Comparison of ENCODE assay signal across 14 mouse cellular contexts in genomic region chr2:146278381-146278780, GRCm38 (mm10). TPM values are rescaled to one million over a fixed set of nuclear protein-coding genes. Genes with fewer than 3 reads are reported as not detected.
DNase-seq lines count a peak whose midpoint lies in the region; ATAC-seq and TF ChIP-seq lines count a peak whose summit lies in the region.
"Had no signal": no experiment of that assay in that cellular context is flagged by ENCODE, and none has a peak within 500 bp of the region (broad histone marks: within the 10 kb centered on the region; RNA-seq: fewer than 3 reads in every experiment).

No protein-coding gene starts in this region.

- no peak for TF ChIP-seq CTCF in brain, embryonic 14.5 days (IDR thresholded peaks at IDR 0.05; ENCODE audit: borderline replicate concordance, extremely low read depth, insufficient read depth, insufficient read length)
- no peak for TF ChIP-seq CTCF in layer of hippocampus, adult 2 months (conservative IDR thresholded peaks at IDR 0.05)

- H3K27me3 ChIP-seq in hindbrain, embryonic 13.5 days: no peaks in the 10 kb centered on the region
- H3K27me3 ChIP-seq in hindbrain, embryonic 10.5 days (ENCODE audit: insufficient read depth, poor library complexity, severe bottlenecking): no peaks in the 10 kb centered on the region
- H3K27me3 ChIP-seq in midbrain, embryonic 14.5 days (ENCODE audit: control insufficient read depth, insufficient read depth, low read length): no peaks in the 10 kb centered on the region
- H3K27me3 ChIP-seq: limb, embryonic 12.5 days had no signal

- H3K9me3 ChIP-seq in hindbrain, embryonic 13.5 days: no peaks in the 10 kb centered on the region
- H3K9me3 ChIP-seq in hindbrain, embryonic 10.5 days: no peaks in the 10 kb centered on the region
- H3K9me3 ChIP-seq in midbrain, embryonic 14.5 days (ENCODE audit: control insufficient read depth, low read length): no peaks in the 10 kb centered on the region
- H3K9me3 ChIP-seq: limb, embryonic 12.5 days had no signal

- H3K27ac ChIP-seq in hindbrain, embryonic 13.5 days: peak overlapping the region; percentile 68
- H3K27ac ChIP-seq in hindbrain, embryonic 10.5 days: no peak overlapping the region
- peak overlapping the region; percentile 70 for H3K27ac ChIP-seq in midbrain, embryonic 14.5 days (replicated peaks; ENCODE audit: low read depth, low read length)
- H3K27ac ChIP-seq in layer of hippocampus, adult 2 months: no peak overlapping the region
- H3K27ac ChIP-seq: limb, embryonic 12.5 days; macrophage had no signal

- H3K9ac ChIP-seq in hindbrain, embryonic 13.5 days: no peak overlapping the region
- no peak overlapping the region for H3K9ac ChIP-seq in midbrain, embryonic 14.5 days (replicated peaks; ENCODE audit: low read length)
- H3K9ac ChIP-seq: limb, embryonic 12.5 days had no signal

- H3K4me1 ChIP-seq in hindbrain, embryonic 13.5 days (replicated peaks): peaks cover 31% of the 10 kb centered on the region
- peaks cover 39% of the 10 kb centered on the region for H3K4me1 ChIP-seq in hindbrain, embryonic 10.5 days (replicated peaks)
- peaks cover 33% of the 10 kb centered on the region for H3K4me1 ChIP-seq in midbrain, embryonic 14.5 days (ENCODE audit: control insufficient read depth, insufficient read depth, low read length)

- no peak overlapping the region for H3K4me3 ChIP-seq in hindbrain, embryonic 13.5 days
- H3K4me3 ChIP-seq in hindbrain, embryonic 10.5 days: no peak overlapping the region
- no peak overlapping the region for H3K4me3 ChIP-seq in midbrain, embryonic 14.5 days (replicated peaks; ENCODE audit: low read depth, low read length)
- no peak overlapping the region for H3K4me3 ChIP-seq in layer of hippocampus, adult 2 months
- H3K4me3 ChIP-seq: erythroblast, embryonic 14.5 days; limb, embryonic 12.5 days had no signal

- intact Hi-C loops in heart, postnatal 10 days (cut with DNase I): no loop called here

- no peak for DNase-seq in hindbrain, embryonic 10.5 days (ENCODE audit: low spot score)
- peak; percentile 56 for DNase-seq in brain, embryonic 14.5 days (ENCODE audit: low read depth)
- DNase-seq in heart, postnatal 10 days: peak; percentile 36 to 55
- DNase-seq in midbrain, embryonic 14.5 days: no peak
- no peak for DNase-seq in B cell, adult 2 months
- no peak for DNase-seq in layer of hippocampus, adult 2 months (ENCODE audit: low spot score in 2 of 2)
- DNase-seq: cerebellum, adult 9-11 months; thymus, postnatal 4 days had no signal

- TF ChIP-seq POLR2A in brain, embryonic 14.5 days (IDR thresholded peaks at IDR 0.05; ENCODE audit: borderline replicate concordance, extremely low read depth, insufficient read depth, insufficient read length, poor library complexity, severe bottlenecking): no peak

- no peaks in the 10 kb centered on the region for H3K36me3 ChIP-seq in hindbrain, embryonic 13.5 days
- no peaks in the 10 kb centered on the region for H3K36me3 ChIP-seq in hindbrain, embryonic 10.5 days
- H3K36me3 ChIP-seq in midbrain, embryonic 14.5 days (ENCODE audit: control insufficient read depth, insufficient read depth, low read length): no peaks in the 10 kb centered on the region
- H3K36me3 ChIP-seq: limb, embryonic 12.5 days had no signal

- 49% methylated on average over 5 of the region's 5 CpGs for WGBS in hindbrain, embryonic 13.5 days
- WGBS in hindbrain, embryonic 10.5 days: 71% methylated on average over 5 of the region's 5 CpGs
- 51% methylated on average over 5 of the region's 5 CpGs for WGBS in midbrain, embryonic 14.5 days

- no peak for ATAC-seq in hindbrain, embryonic 13.5 days (ENCODE audit: low FRiP score)
- ATAC-seq in midbrain, embryonic 14.5 days (ENCODE audit: low FRiP score, low TSS enrichment): no peak

- H3K4me2 ChIP-seq in hindbrain, embryonic 13.5 days: no peak overlapping the region
- no peak overlapping the region for H3K4me2 ChIP-seq in midbrain, embryonic 14.5 days (ENCODE audit: low read length)
- H3K4me2 ChIP-seq: limb, embryonic 12.5 days had no signal

RNA-seq across cellular contexts. Expression of gene Insm1, which starts 56.7 kb away (rescaled TPM):
- 4.0 and 4.8 TPM in 2 replicates for polyA plus RNA-seq in hindbrain, embryonic 13.5 days (2015; fragmentation: Nextera tagmentation; extraction: Ambion mirVana)
- polyA plus RNA-seq in hindbrain, embryonic 10.5 days (2016; fragmentation: Nextera tagmentation; extraction: Ambion mirVana): 4.9 and 7.3 TPM in 2 replicates
- 51.1 and 74.2 TPM in 2 replicates for polyA plus RNA-seq in brain, embryonic 14.5 days (2012; rRNA removed)
- total RNA-seq in heart, postnatal 10 days (2021): not detected
- 5.8 and 7.6 TPM in 2 replicates for polyA plus RNA-seq in midbrain, embryonic 14.5 days (2014; fragmentation: Nextera tagmentation; extraction: Ambion mirVana)
- total RNA-seq in layer of hippocampus, adult 2 months (2021): 1 to 10 TPM; 6.6 to 7.2 TPM
- total RNA-seq: neutrophil, adult 5-6 weeks had no signal
- polyA plus RNA-seq: erythroblast, embryonic 14.5 days; heart, embryonic 14.5 days; limb, embryonic 12.5 days; macrophage had no signal

Comparison
In these comparisons a context has a peak if more than half of its experiments do, and no peak if none do; other contexts are left out.
1. H3K27ac ChIP-seq: peak in hindbrain, embryonic 13.5 days (single experiment) and midbrain, embryonic 14.5 days (single experiment); none in hindbrain, embryonic 10.5 days (single experiment) and layer of hippocampus, adult 2 months (single experiment).
2. DNase-seq: peak in brain, embryonic 14.5 days (single experiment) and heart, postnatal 10 days (2 of 2); none in hindbrain, embryonic 10.5 days (single experiment), midbrain, embryonic 14.5 days (single experiment), B cell, adult 2 months (0 of 2) and layer of hippocampus, adult 2 months (0 of 2).